Mouse (Mus musculus) neutrophil, adult 59 days (primary cell): ENCODE results near the gene AU018091. TPM values are rescaled to one million over a fixed set of nuclear protein-coding genes. Genes with fewer than 3 reads are reported as not detected.

Experiments
- total RNA-seq, 2 experiments: library from RNA; stranded (reverse); gene quantifications; 1 replicate in 1 of 2; 2 replicates in 1 of 2; pipeline ENCODE4 v1.2.4; 2023

The AU018091 gene
- not detected for total RNA-seq

DNA sequence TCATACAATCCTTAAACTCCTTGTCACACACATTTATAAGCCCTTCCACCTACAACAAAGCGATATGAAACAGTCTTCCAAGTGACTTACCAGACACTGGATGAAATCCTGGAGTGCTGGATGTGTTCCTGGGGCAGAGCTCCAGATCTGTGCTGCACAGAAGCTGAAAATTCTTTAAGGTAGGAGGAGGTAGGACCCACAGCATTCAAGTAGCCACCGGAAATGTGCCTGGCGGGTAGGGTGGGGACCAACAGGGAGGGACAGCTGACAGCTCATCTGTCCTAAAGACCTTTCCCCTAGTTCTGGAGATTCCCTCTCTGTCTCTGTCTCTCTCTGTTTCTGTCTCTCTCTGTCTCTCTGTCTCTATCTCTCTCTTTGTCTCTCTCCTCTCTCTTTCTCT, at the start of gene AU018091:
AU018091 (minus strand) TSS at position 279 of the 400 bp plus-strand sequence.

Other genes with a start within 250 kb of the AU018091 start
- 10 to 100 TPM; 39.5 to 46.9 TPM for gene Nlrp12, start 80.5 kb upstream of the AU018091 start, total RNA-seq
- 100 to 1,000 TPM; 159 to 179 TPM for gene Myadm, start 119.9 kb upstream of the AU018091 start, total RNA-seq
- gene Prkcg, start 120.0 kb upstream of the AU018091 start, total RNA-seq: 1 to 10 TPM; 3.0 to 5.4 TPM
- not detected for gene Cacng7, start 163.8 kb upstream of the AU018091 start, total RNA-seq
- gene Cacng8, start 221.5 kb upstream of the AU018091 start, total RNA-seq: under 1 TPM in 1 of 2 experiments, not detected in 1; 0.26 TPM